Mouse (Mus musculus): ENCODE measurements around the gene Il12a. TPM values are rescaled to one million over a fixed set of nuclear protein-coding genes. Genes with fewer than 3 reads are reported as not detected.

The Il12a gene
- polyA plus RNA-seq, 1 experiment from 2014 or later = not detected

GRCm38 (mm10) chr3:68667852-68668251 is 22.6 kb upstream of the Il12a start:
- Histone ChIP-seq H3K9ac (no peak overlapping the region), H3K4me1 (replicated peaks) (no peaks in the 10 kb centered on the region), H3K4me2 (replicated peaks) (no peak overlapping the region), H3K9me3 (no peaks in the 10 kb centered on the region), H3K36me3 (no peaks in the 10 kb centered on the region), H3K27ac (no peak overlapping the region), H3K27me3 (replicated peaks) (no peaks in the 10 kb centered on the region), H3K4me3 (replicated peaks) (no peak overlapping the region)
- ATAC-seq = no peak
- 76% methylated on average over 1 of the region's 1 CpGs for WGBS

DNA sequence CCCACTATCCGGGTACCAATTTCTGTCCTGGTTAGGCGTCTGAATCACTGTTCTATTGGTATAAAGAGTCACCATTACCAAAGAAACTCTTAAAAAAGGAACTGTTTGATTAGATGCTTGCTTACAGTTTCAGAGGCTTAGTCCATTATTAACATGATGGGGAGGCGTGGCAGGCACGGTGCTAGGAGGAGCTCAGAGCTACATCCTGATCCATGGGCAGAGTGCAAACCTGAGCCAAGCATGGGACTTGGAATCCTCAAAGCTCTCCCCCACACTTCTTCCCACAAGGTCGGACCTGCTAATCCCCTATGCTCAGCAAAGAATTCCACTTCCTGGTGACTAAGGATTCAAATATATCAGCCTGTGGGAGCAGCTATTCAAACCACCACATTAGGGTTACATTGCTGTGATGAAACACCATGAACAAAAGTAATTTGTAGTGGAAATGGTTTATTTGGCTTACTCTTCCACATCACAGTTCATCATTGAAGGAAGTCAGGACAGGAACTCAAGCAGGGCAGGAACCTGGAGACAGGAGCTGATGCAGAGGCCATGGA is 20.9 kb upstream of the Il12a start:
- H3K27ac ChIP-seq = no peak overlapping the region
- H3K4me3 ChIP-seq (replicated peaks) = no peak overlapping the region
- 73% methylated on average over 5 of the region's 5 CpGs for WGBS
- H3K36me3 ChIP-seq = no peaks in the 10 kb centered on the region
- no peaks in the 10 kb centered on the region for H3K4me1 ChIP-seq (replicated peaks)
- no peaks in the 10 kb centered on the region for H3K9me3 ChIP-seq
- H3K4me2 ChIP-seq (replicated peaks) = no peak overlapping the region
- H3K9ac ChIP-seq = no peak overlapping the region
- ATAC-seq = no peak
- no peaks in the 10 kb centered on the region for H3K27me3 ChIP-seq (replicated peaks)

- Histone ChIP-seq H3K36me3 (no peaks in the 10 kb centered on the region), H3K4me1 (replicated peaks) (no peaks in the 10 kb centered on the region), H3K27ac (no peak overlapping the region), H3K9ac (no peak overlapping the region), H3K27me3 (replicated peaks) (no peaks in the 10 kb centered on the region), H3K4me2 (replicated peaks) (no peak overlapping the region), H3K9me3 (no peaks in the 10 kb centered on the region), H3K4me3 (replicated peaks) (no peak overlapping the region)
- 61% methylated on average over 2 of the region's 2 CpGs for WGBS
- no peak for ATAC-seq
Observed at GRCm38 (mm10) chr3:68674721-68675120, 15.7 kb upstream of the Il12a start.

DNA sequence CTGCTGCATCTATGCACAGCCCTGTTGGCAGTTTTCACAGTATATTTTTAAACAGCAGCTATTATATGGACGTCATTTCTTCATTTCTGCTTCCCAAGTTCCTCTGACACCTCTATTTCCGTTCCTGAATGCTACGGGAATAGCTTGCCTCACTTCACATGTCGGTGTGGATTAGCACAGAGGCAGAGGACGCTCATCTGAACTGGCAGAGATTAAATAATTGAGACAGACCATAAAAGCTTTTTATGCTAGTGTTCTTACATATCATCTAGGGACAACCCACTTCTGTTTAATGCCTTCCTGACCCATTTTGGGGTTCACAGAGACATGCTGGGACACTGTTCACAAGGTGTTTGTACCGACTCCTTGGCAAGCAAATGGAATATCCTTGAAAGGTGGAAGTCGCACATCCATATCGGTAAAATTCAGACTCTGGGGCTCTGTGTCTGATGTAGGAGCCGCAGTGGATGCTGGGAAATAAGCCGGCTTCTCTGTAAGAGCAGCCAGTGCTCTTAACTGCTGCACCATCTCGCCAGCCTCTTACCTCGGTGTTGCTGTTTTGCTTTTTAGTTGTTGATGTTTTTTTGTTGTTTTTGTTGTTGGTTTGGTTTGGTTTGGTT is 15.1 kb upstream of the Il12a start:
- H3K9me3 ChIP-seq = no peaks in the 10 kb centered on the region
- 87% methylated on average over 12 of the region's 12 CpGs for WGBS
- no peak overlapping the region for H3K4me3 ChIP-seq (replicated peaks)
- no peak overlapping the region for H3K27ac ChIP-seq
- H3K27me3 ChIP-seq (replicated peaks) = no peaks in the 10 kb centered on the region
- no peak for ATAC-seq
- no peaks in the 10 kb centered on the region for H3K36me3 ChIP-seq
- H3K4me1 ChIP-seq (replicated peaks) = no peaks in the 10 kb centered on the region
- H3K4me2 ChIP-seq (replicated peaks) = no peak overlapping the region
- no peak overlapping the region for H3K9ac ChIP-seq

DNA sequence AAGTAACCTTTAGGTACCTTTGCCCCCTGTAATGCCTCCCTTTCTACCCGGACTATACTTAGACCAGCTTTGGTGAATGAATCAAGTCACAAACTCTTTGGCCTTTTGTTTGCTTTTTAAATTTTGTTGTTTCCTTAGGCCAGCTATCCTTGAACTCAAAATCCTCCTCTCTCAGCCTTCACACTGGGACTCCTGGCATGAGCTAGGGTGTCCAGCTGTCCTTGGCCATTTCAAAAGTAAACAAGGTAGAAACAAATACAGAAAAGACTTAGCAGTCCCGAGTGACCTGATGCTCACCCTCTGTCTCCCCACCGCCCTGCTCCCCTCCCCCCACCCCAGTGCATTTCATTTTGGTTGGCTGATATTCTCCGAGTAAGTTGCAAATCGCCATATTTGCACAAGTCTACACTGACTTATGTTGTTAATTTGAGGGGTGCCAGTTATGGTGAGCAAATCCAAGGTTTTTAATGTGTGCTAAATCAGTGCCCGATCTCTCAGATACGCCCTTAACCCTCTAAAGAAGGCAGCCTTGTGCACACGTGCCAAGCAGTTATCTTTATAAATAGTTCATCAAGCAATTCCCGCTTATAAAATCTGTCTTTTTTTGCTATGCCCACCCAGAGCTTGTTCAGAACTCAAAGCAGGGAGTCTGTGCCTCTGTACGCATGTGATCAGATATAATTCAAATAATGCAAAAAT is 14.3 kb upstream of the Il12a start:
- Histone ChIP-seq H3K4me3 (replicated peaks) (no peak overlapping the region), H3K9me3 (no peaks in the 10 kb centered on the region), H3K27ac (no peak overlapping the region), H3K4me2 (replicated peaks) (no peak overlapping the region), H3K9ac (no peak overlapping the region), H3K36me3 (no peaks in the 10 kb centered on the region), H3K27me3 (replicated peaks) (no peaks in the 10 kb centered on the region), H3K4me1 (replicated peaks) (no peaks in the 10 kb centered on the region)
- ATAC-seq = peak; percentile 31; the same call in 1 of the 2 replicates
- WGBS = 59% methylated on average over 10 of the region's 10 CpGs

- Histone ChIP-seq H3K27ac (0 out of 2 replicates have a peak overlapping the region, but pooled peaks have one; percentile 44), H3K4me3 (replicated peaks) (0 out of 2 replicates have a peak overlapping the region, but pooled peaks have one; percentile 4), H3K36me3 (no peaks in the 10 kb centered on the region), H3K4me2 (replicated peaks) (peak overlapping the region; percentile 49), H3K9ac (no peak overlapping the region), H3K27me3 (replicated peaks) (no peaks in the 10 kb centered on the region), H3K9me3 (no peaks in the 10 kb centered on the region), H3K4me1 (replicated peaks) (no peaks in the 10 kb centered on the region)
- peak; percentile 72 for ATAC-seq
- WGBS = 34% methylated on average over 17 of the region's 17 CpGs
Observed at GRCm38 (mm10) chr3:68676831-68677303, 13.6 kb upstream of the Il12a start.

- ATAC-seq = no peak
- Histone ChIP-seq H3K4me3 (replicated peaks) (no peak overlapping the region), H3K36me3 (no peaks in the 10 kb centered on the region), H3K27ac (no peak overlapping the region), H3K9me3 (no peaks in the 10 kb centered on the region), H3K4me2 (replicated peaks) (no peak overlapping the region), H3K4me1 (replicated peaks) (no peaks in the 10 kb centered on the region), H3K27me3 (replicated peaks) (no peaks in the 10 kb centered on the region), H3K9ac (no peak overlapping the region)
- WGBS = 82% methylated on average over 9 of the region's 9 CpGs
Observed at GRCm38 (mm10) chr3:68678805-68679585, 11.4 kb upstream of the Il12a start.

- no peak for ATAC-seq
- H3K27me3 ChIP-seq (replicated peaks) = no peaks in the 10 kb centered on the region
- no peak overlapping the region for H3K27ac ChIP-seq
- no peaks in the 10 kb centered on the region for H3K9me3 ChIP-seq
- H3K4me1 ChIP-seq (replicated peaks) = no peaks in the 10 kb centered on the region
- H3K4me3 ChIP-seq (replicated peaks) = no peak overlapping the region
- 30% methylated on average over 2 of the region's 2 CpGs for WGBS
- H3K9ac ChIP-seq = no peak overlapping the region
- no peaks in the 10 kb centered on the region for H3K36me3 ChIP-seq
- no peak overlapping the region for H3K4me2 ChIP-seq (replicated peaks)
Observed at GRCm38 (mm10) chr3:68683579-68683978, 6.9 kb upstream of the Il12a start.

GRCm38 (mm10) chr3:68684207-68684606 is 6.2 kb upstream of the Il12a start:
- no peak overlapping the region for H3K4me2 ChIP-seq (replicated peaks)
- H3K36me3 ChIP-seq = no peaks in the 10 kb centered on the region
- H3K27ac ChIP-seq = no peak overlapping the region
- H3K4me3 ChIP-seq (replicated peaks) = no peak overlapping the region
- H3K27me3 ChIP-seq (replicated peaks) = no peaks in the 10 kb centered on the region
- no peak overlapping the region for H3K9ac ChIP-seq
- ATAC-seq = no peak
- H3K9me3 ChIP-seq = no peaks in the 10 kb centered on the region
- no peaks in the 10 kb centered on the region for H3K4me1 ChIP-seq (replicated peaks)
- 72% methylated on average over 1 of the region's 1 CpGs for WGBS

DNA sequence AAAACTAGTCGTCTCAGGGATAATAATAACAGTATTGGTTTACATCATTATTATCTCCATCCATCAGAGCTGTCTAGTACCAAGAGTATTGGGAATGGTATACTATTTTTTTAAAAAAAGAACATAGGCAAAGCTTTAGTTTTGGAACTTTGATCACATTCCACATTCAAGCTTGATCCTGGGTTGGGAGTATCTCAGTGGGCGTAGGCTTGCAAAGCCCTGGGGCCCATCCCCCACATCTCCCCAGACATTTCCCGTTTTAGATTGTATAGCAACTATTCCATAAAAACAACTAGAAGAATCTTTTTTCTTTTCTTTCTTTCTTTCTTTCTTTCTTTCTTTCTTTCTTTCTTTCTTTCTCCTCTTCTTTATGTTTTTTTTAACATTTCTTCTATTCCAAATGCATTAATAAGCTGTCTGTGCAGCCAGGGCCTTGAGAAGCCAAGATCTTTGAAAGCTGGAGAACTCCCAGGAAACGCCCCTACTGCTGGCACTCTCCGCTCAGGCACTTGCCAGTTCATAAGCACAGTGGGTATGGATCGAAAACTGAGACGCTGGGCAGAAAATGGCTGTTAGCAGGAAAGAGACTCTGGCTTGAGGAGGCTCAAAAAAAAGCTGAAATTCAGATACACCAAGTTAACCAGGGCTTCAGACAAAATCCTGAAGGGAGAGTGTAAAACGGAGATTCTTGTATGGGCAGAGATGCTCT is 3.4 kb upstream of the Il12a start:
- H3K4me2 ChIP-seq (replicated peaks) = no peak overlapping the region
- H3K27ac ChIP-seq = no peak overlapping the region
- no peaks in the 10 kb centered on the region for H3K27me3 ChIP-seq (replicated peaks)
- no peak for ATAC-seq
- 77% methylated on average over 8 of the region's 8 CpGs for WGBS
- H3K4me1 ChIP-seq (replicated peaks) = no peaks in the 10 kb centered on the region
- no peaks in the 10 kb centered on the region for H3K9me3 ChIP-seq
- no peak overlapping the region for H3K4me3 ChIP-seq (replicated peaks)
- H3K36me3 ChIP-seq = no peaks in the 10 kb centered on the region
- no peak overlapping the region for H3K9ac ChIP-seq

DNA sequence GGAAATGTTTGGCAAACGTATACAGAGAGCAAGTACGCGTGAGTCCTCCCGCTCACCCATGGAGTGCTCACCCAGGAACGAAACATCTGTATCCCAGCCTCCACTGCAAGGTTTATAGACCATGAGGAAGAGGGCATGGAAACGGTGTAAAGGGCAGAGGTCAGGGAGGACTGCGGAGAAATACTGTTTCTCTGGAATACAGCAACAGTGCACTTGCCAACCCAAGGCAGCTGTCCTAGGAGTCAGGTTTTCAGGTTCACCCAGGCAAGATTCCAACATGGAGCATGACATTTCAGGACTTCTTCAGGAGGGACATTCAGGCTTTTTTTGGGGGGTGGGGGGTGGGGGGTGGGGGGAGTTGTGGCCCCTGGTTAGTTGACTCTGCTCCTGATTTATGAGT is 1.1 kb upstream of the Il12a start:
- Histone ChIP-seq H3K9me3 (no peaks in the 10 kb centered on the region), H3K27me3 (replicated peaks) (no peaks in the 10 kb centered on the region), H3K36me3 (no peaks in the 10 kb centered on the region), H3K4me1 (replicated peaks) (no peaks in the 10 kb centered on the region), H3K4me3 (replicated peaks) (no peak overlapping the region), H3K9ac (no peak overlapping the region), H3K4me2 (replicated peaks) (no peak overlapping the region), H3K27ac (no peak overlapping the region)
- WGBS = 62% methylated on average over 7 of the region's 7 CpGs
- no peak for ATAC-seq

Measured in intestine, embryonic 15.5 days (tissue).